Mouse (Mus musculus): ENCODE data around the gene Armc9. TPM values are rescaled to one million over a fixed set of nuclear protein-coding genes. Genes with fewer than 3 reads are reported as not detected.

Armc9 gene
- polyA plus RNA-seq, 1 experiment from 2014 or later: 32.5 TPM

DNA sequence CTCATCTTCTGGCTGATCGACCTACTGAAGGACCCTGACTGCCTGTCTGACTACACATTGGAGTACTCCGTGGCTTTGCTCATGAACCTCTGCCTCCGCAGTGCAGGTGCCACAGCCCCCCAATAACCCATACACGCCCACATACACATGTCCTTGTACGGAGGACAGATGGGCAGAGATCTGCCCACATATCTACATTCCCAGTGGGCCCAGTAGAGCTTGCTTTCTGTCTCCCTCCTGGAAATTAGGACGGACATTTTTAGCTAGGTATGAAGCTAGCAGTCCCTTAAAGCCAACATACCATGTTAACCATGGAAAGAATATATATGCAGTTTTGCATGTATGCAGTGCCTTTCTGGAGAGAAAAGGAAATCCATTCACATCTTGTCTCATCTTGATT, 43.7 kb downstream of the Armc9 start:
- no peaks in the 10 kb centered on the region for H3K27me3 ChIP-seq
- H3K36me3 ChIP-seq: peaks cover 84% of the 10 kb centered on the region
- H3K4me3 ChIP-seq (replicated peaks): no peak overlapping the region
- ATAC-seq (ENCODE audit: insufficient number of reproducible peaks, insufficient read depth, low FRiP score, low TSS enrichment, low read depth): no peak
- H3K4me2 ChIP-seq: no peak overlapping the region
- no peak overlapping the region for H3K27ac ChIP-seq
- no peak overlapping the region for H3K9ac ChIP-seq (replicated peaks)
- 92% methylated on average over 6 of the region's 6 CpGs for WGBS
- no peaks in the 10 kb centered on the region for H3K4me1 ChIP-seq (replicated peaks)
- H3K9me3 ChIP-seq: no peaks in the 10 kb centered on the region

DNA sequence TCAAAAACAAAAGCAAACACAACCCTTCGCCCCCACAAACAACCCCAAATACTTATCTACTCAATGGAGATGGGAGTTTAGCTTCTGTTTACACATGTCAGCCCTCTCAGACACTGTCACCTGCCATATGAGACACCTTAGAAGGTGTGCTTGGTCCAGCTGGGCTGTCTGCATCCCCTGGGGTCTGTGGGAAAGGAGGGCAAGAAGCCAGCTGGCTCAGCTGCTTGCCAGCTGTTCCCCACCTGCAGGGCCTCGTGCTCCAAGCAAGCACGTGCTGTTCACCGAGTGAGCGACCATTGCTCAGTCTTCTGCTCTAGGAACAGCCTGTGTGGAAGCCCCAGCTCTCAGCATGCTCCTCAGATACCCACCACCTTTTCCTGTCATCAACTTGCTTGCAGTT, 44.4 kb downstream of the Armc9 start:
- no peak overlapping the region for H3K27ac ChIP-seq
- H3K4me1 ChIP-seq (replicated peaks): no peaks in the 10 kb centered on the region
- H3K4me2 ChIP-seq: no peak overlapping the region
- H3K4me3 ChIP-seq (replicated peaks): no peak overlapping the region
- 86% methylated on average over 5 of the region's 5 CpGs for WGBS
- H3K27me3 ChIP-seq: no peaks in the 10 kb centered on the region
- no peaks in the 10 kb centered on the region for H3K9me3 ChIP-seq
- no peak for ATAC-seq (ENCODE audit: insufficient number of reproducible peaks, insufficient read depth, low FRiP score, low TSS enrichment, low read depth)
- H3K9ac ChIP-seq (replicated peaks): no peak overlapping the region
- peaks cover 84% of the 10 kb centered on the region for H3K36me3 ChIP-seq

DNA sequence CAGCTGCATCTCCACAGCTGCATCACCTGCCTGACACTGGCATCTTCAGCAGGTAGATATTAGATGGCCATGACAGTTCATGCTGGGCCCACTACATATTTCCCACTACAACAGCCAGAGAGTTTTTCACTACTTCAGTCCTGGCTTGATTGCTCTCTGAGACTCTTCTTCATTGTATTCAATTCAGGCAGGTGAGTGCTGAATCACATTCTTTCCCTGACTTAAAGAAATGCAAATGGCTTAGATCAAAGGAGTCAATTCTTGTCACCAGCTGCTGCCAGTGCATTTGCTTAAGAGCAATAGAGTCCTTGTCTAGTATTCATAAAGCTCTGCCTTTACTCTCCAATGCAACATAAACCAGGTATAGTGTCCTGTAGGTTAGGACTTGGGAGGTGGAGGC, 46.7 kb downstream of the Armc9 start:
- Histone ChIP-seq H3K4me1 (replicated peaks) (no peaks in the 10 kb centered on the region), H3K9ac (replicated peaks) (no peak overlapping the region), H3K27me3 (no peaks in the 10 kb centered on the region), H3K9me3 (no peaks in the 10 kb centered on the region), H3K4me2 (no peak overlapping the region), H3K36me3 (peaks cover 88% of the 10 kb centered on the region), H3K4me3 (replicated peaks) (no peak overlapping the region), H3K27ac (no peak overlapping the region)
- ATAC-seq (ENCODE audit: insufficient number of reproducible peaks, insufficient read depth, low FRiP score, low TSS enrichment, low read depth): no peak

DNA sequence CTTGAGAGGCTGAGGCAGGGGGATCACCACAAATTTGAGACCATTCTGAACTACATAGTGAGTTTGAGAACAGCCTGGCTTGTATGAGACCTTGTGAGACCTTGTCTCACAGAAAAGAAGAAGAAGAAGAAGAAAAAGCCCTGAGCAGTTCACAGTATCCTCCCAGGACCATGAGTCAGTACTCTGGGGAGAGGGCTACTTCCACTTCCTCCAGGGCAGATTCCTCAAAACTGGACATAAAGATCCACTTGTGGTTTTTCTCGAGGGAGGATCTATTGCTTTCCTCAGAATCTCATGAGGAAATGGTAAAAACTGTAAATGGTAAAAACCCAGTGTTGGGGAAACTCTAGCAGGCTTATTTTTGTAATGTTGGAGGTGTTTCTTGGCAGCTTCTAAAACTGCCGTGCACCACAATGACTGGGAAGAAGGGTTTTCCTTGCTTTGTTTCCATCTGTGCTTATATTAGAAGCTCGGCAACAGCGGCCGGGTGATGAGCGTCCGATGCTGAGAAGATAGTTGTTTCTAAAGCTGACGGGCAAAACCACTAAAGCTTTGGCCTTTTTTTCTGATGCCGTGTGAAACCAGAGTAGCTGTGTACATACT, 48.1 kb downstream of the Armc9 start:
- H3K36me3 ChIP-seq: peaks cover 81% of the 10 kb centered on the region
- no peak overlapping the region for H3K4me2 ChIP-seq
- no peak overlapping the region for H3K9ac ChIP-seq (replicated peaks)
- no peak overlapping the region for H3K27ac ChIP-seq
- ATAC-seq (ENCODE audit: insufficient number of reproducible peaks, insufficient read depth, low FRiP score, low TSS enrichment, low read depth): no peak
- no peak overlapping the region for H3K4me3 ChIP-seq (replicated peaks)
- H3K4me1 ChIP-seq (replicated peaks): no peaks in the 10 kb centered on the region
- H3K9me3 ChIP-seq: no peaks in the 10 kb centered on the region
- no peaks in the 10 kb centered on the region for H3K27me3 ChIP-seq
- WGBS: 94% methylated on average over 9 of the region's 9 CpGs

DNA sequence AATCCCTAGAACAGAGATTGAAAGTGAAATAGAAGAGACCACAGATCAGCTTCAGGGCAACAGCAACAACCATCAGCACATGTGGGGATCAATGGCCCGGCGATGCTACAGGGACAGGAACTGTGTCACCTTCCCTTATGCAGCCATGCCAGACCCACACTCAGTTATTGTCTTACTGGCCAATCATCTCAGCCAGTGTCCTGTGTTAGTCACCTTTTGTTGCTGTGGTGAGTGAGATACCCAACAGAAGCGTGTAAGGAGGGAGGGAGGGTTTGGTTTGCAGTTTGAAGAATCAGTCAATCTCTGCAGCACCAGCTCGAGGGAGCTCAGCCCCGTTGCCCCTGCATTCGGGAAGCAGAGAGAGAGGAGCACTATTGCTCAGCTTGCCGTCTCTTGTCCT, 56.1 kb downstream of the Armc9 start:
- 89% methylated on average over 7 of the region's 7 CpGs for WGBS
- peaks cover 70% of the 10 kb centered on the region for H3K36me3 ChIP-seq

DNA sequence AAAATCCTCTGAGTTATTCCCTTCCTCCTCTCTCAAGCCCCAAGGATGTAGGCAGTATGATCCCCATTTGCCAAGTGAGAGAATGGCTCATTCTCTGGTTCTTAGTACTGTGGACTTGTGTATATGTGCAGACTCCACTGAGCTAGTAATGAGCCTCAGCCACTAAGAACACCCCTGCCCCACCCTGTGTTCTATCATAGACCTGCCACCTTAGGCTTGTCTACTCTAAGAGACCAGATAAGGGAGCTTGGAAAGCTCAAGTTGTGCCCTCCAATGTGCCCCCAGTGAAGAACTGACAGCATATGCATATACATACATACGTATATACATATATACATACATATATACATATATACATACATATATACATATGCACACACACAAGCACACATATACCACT, 56.9 kb downstream of the Armc9 start:
- Histone ChIP-seq H3K27me3 (no peaks in the 10 kb centered on the region), H3K27ac (no peak overlapping the region), H3K4me2 (no peak overlapping the region), H3K36me3 (peaks cover 72% of the 10 kb centered on the region), H3K4me3 (replicated peaks) (no peak overlapping the region), H3K9me3 (no peaks in the 10 kb centered on the region), H3K9ac (replicated peaks) (no peak overlapping the region), H3K4me1 (replicated peaks) (no peaks in the 10 kb centered on the region)
- no peak for ATAC-seq (ENCODE audit: insufficient number of reproducible peaks, insufficient read depth, low FRiP score, low TSS enrichment, low read depth)
- 95% methylated on average over 1 of the region's 1 CpGs for WGBS

More for the DNA sequence above, 56.1 kb downstream of the Armc9 start:
- Histone ChIP-seq H3K4me3 (replicated peaks) (no peak overlapping the region), H3K27me3 (no peaks in the 10 kb centered on the region), H3K4me2 (no peak overlapping the region), H3K9ac (replicated peaks) (no peak overlapping the region), H3K4me1 (replicated peaks) (no peaks in the 10 kb centered on the region), H3K27ac (no peak overlapping the region), H3K9me3 (no peaks in the 10 kb centered on the region)
- no peak for ATAC-seq (ENCODE audit: insufficient number of reproducible peaks, insufficient read depth, low FRiP score, low TSS enrichment, low read depth)

DNA sequence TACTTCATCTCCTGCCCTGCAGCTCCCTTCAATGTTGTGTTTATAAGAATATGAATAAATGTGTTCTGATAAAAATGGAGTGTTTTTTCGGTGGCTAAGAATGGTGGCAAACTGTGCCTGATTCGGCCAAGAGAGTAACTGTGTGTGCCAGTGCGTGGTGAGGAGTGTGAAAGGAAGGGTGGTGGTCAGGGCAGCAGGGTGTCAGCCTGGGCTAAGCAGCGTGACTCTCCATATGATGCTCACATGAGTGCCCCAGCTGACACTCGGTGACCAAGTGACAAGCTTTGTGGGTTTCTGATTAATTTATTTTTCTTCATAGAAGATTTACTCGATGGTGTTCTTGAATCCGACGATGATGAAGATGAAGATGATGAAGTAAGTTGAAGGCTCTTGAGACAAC, 58.2 kb downstream of the Armc9 start:
- H3K36me3 ChIP-seq: peaks cover 70% of the 10 kb centered on the region
- no peak for ATAC-seq (ENCODE audit: insufficient number of reproducible peaks, insufficient read depth, low FRiP score, low TSS enrichment, low read depth)

DNA sequence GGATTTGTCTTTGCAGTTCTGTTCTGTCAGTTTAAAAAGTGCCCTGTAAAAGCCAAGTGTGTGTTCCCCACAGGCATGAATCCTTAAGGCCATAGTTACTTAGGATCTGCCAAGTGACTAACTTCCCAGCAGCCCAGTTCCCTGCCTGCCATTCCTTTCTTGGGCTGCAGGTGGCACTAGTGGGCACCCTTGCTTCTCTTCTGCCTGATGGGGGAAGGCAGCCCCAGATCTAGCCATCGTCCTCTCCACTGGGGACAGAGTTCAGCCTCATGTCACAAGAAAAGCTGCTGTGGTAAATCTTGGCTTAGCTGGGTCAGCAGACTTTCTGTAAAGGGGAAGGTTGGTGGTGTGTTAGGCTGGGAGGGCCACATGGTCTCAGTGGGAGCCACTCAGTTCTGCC, 59.6 kb downstream of the Armc9 start:
- Histone ChIP-seq H3K9me3 (no peaks in the 10 kb centered on the region), H3K9ac (replicated peaks) (no peak overlapping the region), H3K4me1 (replicated peaks) (no peaks in the 10 kb centered on the region), H3K27ac (no peak overlapping the region), H3K36me3 (peaks cover 65% of the 10 kb centered on the region), H3K4me3 (replicated peaks) (no peak overlapping the region), H3K4me2 (no peak overlapping the region), H3K27me3 (no peaks in the 10 kb centered on the region)
- WGBS: 0% methylated on average over 1 of the region's 1 CpGs
- ATAC-seq (ENCODE audit: insufficient number of reproducible peaks, insufficient read depth, low FRiP score, low TSS enrichment, low read depth): peak; percentile 56; the same call in 1 of the 2 replicates

More for the DNA sequence above, 58.2 kb downstream of the Armc9 start:
- H3K9ac ChIP-seq (replicated peaks): no peak overlapping the region
- H3K9me3 ChIP-seq: no peaks in the 10 kb centered on the region
- no peaks in the 10 kb centered on the region for H3K4me1 ChIP-seq (replicated peaks)
- 92% methylated on average over 8 of the region's 8 CpGs for WGBS
- no peak overlapping the region for H3K27ac ChIP-seq
- no peak overlapping the region for H3K4me2 ChIP-seq
- H3K4me3 ChIP-seq (replicated peaks): no peak overlapping the region
- no peaks in the 10 kb centered on the region for H3K27me3 ChIP-seq

DNA sequence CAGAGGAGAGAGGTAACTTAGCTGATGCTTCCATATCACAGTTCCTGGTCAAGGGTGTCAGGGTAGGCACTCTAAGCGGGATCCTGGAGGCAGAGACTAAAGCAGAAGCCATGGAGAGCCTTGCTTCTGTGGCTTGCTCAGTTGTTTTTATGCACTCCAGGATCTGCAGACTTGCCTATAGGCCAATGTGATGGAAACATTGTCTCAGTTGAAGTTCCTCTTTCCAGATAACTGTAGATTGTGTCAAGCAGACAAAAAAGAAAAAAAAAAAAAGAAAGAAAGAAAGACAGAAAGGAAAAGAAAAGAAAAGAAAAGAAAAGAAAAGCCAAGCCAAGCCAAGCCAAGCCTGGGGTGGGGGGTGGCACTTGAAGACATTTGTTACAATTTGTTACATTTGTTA, 60.7 kb downstream of the Armc9 start:
- H3K9ac ChIP-seq (replicated peaks): no peak overlapping the region
- no peak for ATAC-seq (ENCODE audit: insufficient number of reproducible peaks, insufficient read depth, low FRiP score, low TSS enrichment, low read depth)
- H3K4me1 ChIP-seq (replicated peaks): no peaks in the 10 kb centered on the region
- H3K9me3 ChIP-seq: no peaks in the 10 kb centered on the region
- 92% methylated on average over 1 of the region's 1 CpGs for WGBS
- H3K27me3 ChIP-seq: no peaks in the 10 kb centered on the region
- peaks cover 56% of the 10 kb centered on the region for H3K36me3 ChIP-seq
- no peak overlapping the region for H3K4me2 ChIP-seq
- no peak overlapping the region for H3K4me3 ChIP-seq (replicated peaks)
- H3K27ac ChIP-seq: no peak overlapping the region

DNA sequence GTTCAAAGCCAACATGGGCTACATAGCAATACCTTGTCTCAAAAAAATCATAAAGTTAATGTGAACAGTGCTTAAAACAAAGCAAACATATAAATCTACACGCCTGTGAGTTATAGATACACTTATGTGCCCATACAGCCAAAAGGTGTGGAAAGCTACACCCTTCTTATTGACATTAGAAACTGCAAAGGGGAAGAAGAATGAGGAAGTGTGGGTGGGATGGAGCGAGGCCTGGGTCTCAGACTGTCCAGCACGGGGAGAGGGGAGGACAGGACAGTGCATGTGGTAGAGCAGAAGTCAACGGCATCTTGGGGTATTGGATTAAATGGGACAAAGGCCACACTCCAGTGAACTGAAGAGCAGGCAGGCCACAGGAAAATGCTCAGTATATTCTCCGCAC, 61.8 kb downstream of the Armc9 start:
- Histone ChIP-seq H3K4me1 (replicated peaks) (no peaks in the 10 kb centered on the region), H3K9ac (replicated peaks) (no peak overlapping the region), H3K27me3 (no peaks in the 10 kb centered on the region), H3K4me3 (replicated peaks) (no peak overlapping the region), H3K4me2 (no peak overlapping the region), H3K36me3 (peaks cover 45% of the 10 kb centered on the region), H3K27ac (no peak overlapping the region), H3K9me3 (no peaks in the 10 kb centered on the region)
- no peak for ATAC-seq (ENCODE audit: insufficient number of reproducible peaks, insufficient read depth, low FRiP score, low TSS enrichment, low read depth)
- 88% methylated on average over 5 of the region's 5 CpGs for WGBS

DNA sequence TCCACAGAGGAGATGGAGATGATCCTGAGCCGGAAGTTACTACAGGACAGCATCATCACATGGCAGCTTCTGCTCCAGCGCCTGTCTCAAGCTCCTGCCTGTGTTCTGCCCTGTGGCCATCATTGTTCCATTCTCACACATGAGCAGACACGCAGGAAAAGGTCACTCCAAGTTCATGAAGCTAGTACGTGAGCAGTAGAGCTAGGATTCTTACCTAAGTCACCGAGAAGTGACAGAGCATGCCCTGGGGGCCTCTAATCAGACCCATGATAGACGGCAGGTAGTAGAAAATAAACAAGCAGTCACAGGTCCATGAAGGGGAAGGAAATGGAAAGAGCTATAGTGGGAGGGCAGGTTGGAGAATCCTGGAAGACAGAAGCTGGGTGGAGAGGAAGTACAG, 63.4 kb downstream of the Armc9 start:
- Histone ChIP-seq H3K9me3 (no peaks in the 10 kb centered on the region), H3K27ac (no peak overlapping the region), H3K9ac (replicated peaks) (no peak overlapping the region), H3K4me3 (replicated peaks) (no peak overlapping the region), H3K36me3 (peaks cover 35% of the 10 kb centered on the region), H3K27me3 (no peaks in the 10 kb centered on the region), H3K4me1 (replicated peaks) (no peaks in the 10 kb centered on the region), H3K4me2 (no peak overlapping the region)
- no peak for ATAC-seq (ENCODE audit: insufficient number of reproducible peaks, insufficient read depth, low FRiP score, low TSS enrichment, low read depth)
- WGBS: 63% methylated on average over 6 of the region's 6 CpGs

DNA sequence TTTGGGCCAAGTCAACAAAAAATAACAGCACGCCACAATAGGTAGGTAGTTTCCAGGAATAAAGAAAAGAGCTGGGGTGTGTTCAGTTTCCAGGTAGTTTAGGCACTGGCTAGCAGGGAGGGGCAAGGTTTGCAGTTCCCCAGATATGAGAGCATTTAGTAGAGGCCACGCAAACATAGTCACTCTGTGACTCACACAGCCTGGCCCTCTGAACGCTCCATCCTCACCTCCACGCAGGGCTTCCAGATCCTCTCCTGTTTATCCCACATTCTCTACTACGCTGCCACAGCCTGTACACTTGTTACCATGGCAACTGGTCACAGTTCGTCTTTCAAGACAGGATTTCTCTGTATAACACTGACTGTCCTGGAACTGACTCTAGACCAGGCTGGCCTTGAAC, 70.6 kb downstream of the Armc9 start:
- ATAC-seq (ENCODE audit: insufficient number of reproducible peaks, insufficient read depth, low FRiP score, low TSS enrichment, low read depth): no peak
- H3K36me3 ChIP-seq: no peaks in the 10 kb centered on the region
- no peak overlapping the region for H3K9ac ChIP-seq (replicated peaks)
- no peak overlapping the region for H3K4me3 ChIP-seq (replicated peaks)
- no peaks in the 10 kb centered on the region for H3K27me3 ChIP-seq
- H3K9me3 ChIP-seq: no peaks in the 10 kb centered on the region
- 74% methylated on average over 6 of the region's 6 CpGs for WGBS
- H3K4me1 ChIP-seq (replicated peaks): no peaks in the 10 kb centered on the region
- no peak overlapping the region for H3K27ac ChIP-seq
- H3K4me2 ChIP-seq: no peak overlapping the region
